Mouse (Mus musculus): Measurements from ENCODE around the gene Kcnn1.

GRCm38 (mm10) chr8:70792700-70793099, 70.4 kb downstream of the Kcnn1 start:
- no peak for TF ChIP-seq CEBPB (IDR thresholded peaks at IDR 0.05; ENCODE audit: low read depth)
- TF ChIP-seq MAX (IDR thresholded peaks at IDR 0.05), result no peak
- no peak for TF ChIP-seq CTCF (IDR thresholded peaks at IDR 0.05; ENCODE audit: control insufficient read depth, insufficient read depth, insufficient read length)
- no peak for TF ChIP-seq FOSL1 (IDR thresholded peaks at IDR 0.05; ENCODE audit: insufficient read depth, low read length, poor library complexity, severe bottlenecking)
- TF ChIP-seq MYOG (IDR thresholded peaks at IDR 0.05; ENCODE audit: control insufficient read depth, extremely low read depth, insufficient read length), result no peak
- no peak for TF ChIP-seq USF1 (IDR thresholded peaks at IDR 0.05; ENCODE audit: low read depth)
- TF ChIP-seq MYOD1 (IDR thresholded peaks at IDR 0.05; ENCODE audit: control insufficient read depth, insufficient read length, low read depth), result no peak
